Mouse (Mus musculus) forebrain, embryonic 11.5 days (tissue): ENCODE results near the gene Chrna4. TPM values are rescaled to one million over a fixed set of nuclear protein-coding genes. Genes with fewer than 3 reads are reported as not detected.

Experiments
- ATAC-seq: fragments of 200-750 bp; cut with Nextera tagmentation; replicated peaks from 2 replicates; pipeline ENCODE4 v1.8.0; 2017; ENCODE audit warnings: moderate TSS enrichment; ENCODE audit not compliant: low FRiP score
- DNase-seq: peaks from one replicate; pipeline ENCODE4 v3.0.0-alpha.2; 2017; ENCODE audit warnings: low spot score
- H3K27ac ChIP-seq: fragments of 300-500 bp; sonication (generic); 2 replicates; pipeline ENCODE4 v1.5.1; 2014; ENCODE audit warnings: low read depth, low read length
- H3K27me3 ChIP-seq: fragments of 300-500 bp; sonication (generic); 2 replicates; pipeline ENCODE4 v1.6.1; 2014; ENCODE audit warnings: mild to moderate bottlenecking, low read length, mixed read lengths; ENCODE audit not compliant: control insufficient read depth, insufficient read depth
- H3K36me3 ChIP-seq: fragments of 300-500 bp; sonication (generic); 2 replicates; pipeline ENCODE4 v1.6.1; 2014; ENCODE audit warnings: mild to moderate bottlenecking, low read length, moderate library complexity, mixed read lengths; ENCODE audit not compliant: control insufficient read depth, insufficient read depth
- H3K4me1 ChIP-seq: fragments of 300-500 bp; sonication (generic); replicated peaks from 2 replicates; pipeline ENCODE4 v1.6.1; 2014; ENCODE audit warnings: low read length, mixed read lengths; ENCODE audit not compliant: control insufficient read depth, insufficient read depth
- H3K4me2 ChIP-seq: fragments of 300-500 bp; sonication (generic); 2 replicates; pipeline ENCODE4 v1.6.1; 2014; ENCODE audit warnings: low read depth, mild to moderate bottlenecking, low read length, moderate library complexity, mixed read lengths; ENCODE audit not compliant: severe bottlenecking
- H3K4me3 ChIP-seq: fragments of 300-500 bp; sonication (generic); 2 replicates; pipeline ENCODE4 v1.5.1; 2014; ENCODE audit warnings: low read depth, low read length
- H3K9ac ChIP-seq: fragments of 300-500 bp; sonication (generic); 2 replicates; pipeline ENCODE4 v1.6.1; 2014; ENCODE audit warnings: low read length
- H3K9me3 ChIP-seq: fragments of 300-500 bp; sonication (generic); 2 replicates; pipeline ENCODE4 v1.6.1; 2016; ENCODE audit warnings: low read length, mixed read lengths; ENCODE audit not compliant: control insufficient read depth
- WGBS: fragments of 180-500 bp; shearing (Covaris S2); extraction: QIAGEN DNeasy Blood & Tissue Kit; methylation state at CpG from one replicate; pipeline ENCODE4 v1.1.7; 2014; 5-methylcytosine and 5-hydroxymethylcytosine counted together
- polyA plus RNA-seq: library from polyadenylated mRNA; unstranded; fragments of >200 nt; fragmentation: Nextera tagmentation; extraction: Ambion mirVana; gene quantifications from 2 replicates; pipeline ENCODE4 v1.2.1, GENCODE M21; 2014

Chrna4 gene
- polyA plus RNA-seq, 1 experiment from 2014 or later, result 18.7 TPM

- no peak overlapping the region for H3K4me3 ChIP-seq
- no peak overlapping the region for H3K9ac ChIP-seq
- H3K27me3 ChIP-seq, result no peaks in the 10 kb centered on the region
- 80% methylated on average over 4 of the region's 4 CpGs for WGBS
- no peak overlapping the region for H3K4me2 ChIP-seq
- no peaks in the 10 kb centered on the region for H3K36me3 ChIP-seq
- no peak for ATAC-seq
- no peak for DNase-seq
- no peaks in the 10 kb centered on the region for H3K4me1 ChIP-seq
- H3K27ac ChIP-seq, result no peak overlapping the region
- no peaks in the 10 kb centered on the region for H3K9me3 ChIP-seq
Measured at GRCm38 (mm10) chr2:180990347-180990746, 53.0 kb downstream of the Chrna4 start.

GRCm38 (mm10) chr2:180988948-180989347 lies 54.4 kb downstream of the Chrna4 start:
- Histone ChIP-seq H3K4me3 (no peak overlapping the region), H3K4me2 (no peak overlapping the region), H3K27me3 (no peaks in the 10 kb centered on the region), H3K36me3 (no peaks in the 10 kb centered on the region), H3K27ac (no peak overlapping the region), H3K9me3 (no peaks in the 10 kb centered on the region), H3K4me1 (no peaks in the 10 kb centered on the region), H3K9ac (no peak overlapping the region)
- ATAC-seq (no peak), DNase-seq (no peak)
- 87% methylated on average over 1 of the region's 1 CpGs for WGBS

GRCm38 (mm10) chr2:180988347-180988913 lies 54.9 kb downstream of the Chrna4 start:
- H3K4me1 ChIP-seq, result no peaks in the 10 kb centered on the region
- no peak for DNase-seq
- H3K27me3 ChIP-seq, result no peaks in the 10 kb centered on the region
- 82% methylated on average over 3 of the region's 3 CpGs for WGBS
- H3K4me3 ChIP-seq, result no peak overlapping the region
- no peak overlapping the region for H3K4me2 ChIP-seq
- H3K27ac ChIP-seq, result no peak overlapping the region
- no peaks in the 10 kb centered on the region for H3K36me3 ChIP-seq
- ATAC-seq, result no peak
- H3K9ac ChIP-seq, result no peak overlapping the region
- H3K9me3 ChIP-seq, result no peaks in the 10 kb centered on the region

- no peak overlapping the region for H3K4me2 ChIP-seq
- 49% methylated on average over 5 of the region's 5 CpGs for WGBS
- no peak overlapping the region for H3K9ac ChIP-seq
- no peak overlapping the region for H3K27ac ChIP-seq
- no peaks in the 10 kb centered on the region for H3K36me3 ChIP-seq
- DNase-seq, result no peak
- H3K9me3 ChIP-seq, result no peaks in the 10 kb centered on the region
- no peak overlapping the region for H3K4me3 ChIP-seq
- no peaks in the 10 kb centered on the region for H3K4me1 ChIP-seq
- peak; percentile 36; the same call in 1 of the 2 replicates for ATAC-seq
- H3K27me3 ChIP-seq, result no peaks in the 10 kb centered on the region
Measured at GRCm38 (mm10) chr2:180987432-180988030, 55.8 kb downstream of the Chrna4 start.

GRCm38 (mm10) chr2:180987001-180987400 lies 56.3 kb downstream of the Chrna4 start:
- ATAC-seq (no peak), DNase-seq (no peak)
- Histone ChIP-seq H3K4me3 (no peak overlapping the region), H3K27ac (no peak overlapping the region), H3K9me3 (no peaks in the 10 kb centered on the region), H3K4me1 (no peaks in the 10 kb centered on the region), H3K9ac (no peak overlapping the region), H3K36me3 (peaks cover 1% of the 10 kb centered on the region), H3K27me3 (no peaks in the 10 kb centered on the region), H3K4me2 (no peak overlapping the region)
- 85% methylated on average over 1 of the region's 1 CpGs for WGBS

- Histone ChIP-seq H3K36me3 (peaks cover 7% of the 10 kb centered on the region), H3K27ac (no peak within 1 kb of the TSS), H3K27me3 (no peaks in the 10 kb centered on the region), H3K4me3 (no peak within 1 kb of the TSS), H3K4me1 (no peaks in the 10 kb centered on the region), H3K4me2 (no peak within 1 kb of the TSS), H3K9me3 (no peaks in the 10 kb centered on the region), H3K9ac (no peak within 1 kb of the TSS)
- no peak for DNase-seq
- 70% methylated on average over 2 of the region's 2 CpGs for WGBS
- ATAC-seq, result no peak
Measured at GRCm38 (mm10) chr2:180986449-180986848, 56.9 kb downstream of the Chrna4 start, which contains the start of gene Col20a1. Gene Col20a1 (plus strand): TSS chr2:180986535.

- 93% methylated on average over 2 of the region's 2 CpGs for WGBS
- Histone ChIP-seq H3K4me2 (no peak overlapping the region), H3K27ac (no peak overlapping the region), H3K9me3 (no peaks in the 10 kb centered on the region), H3K9ac (no peak overlapping the region), H3K4me3 (no peak overlapping the region), H3K4me1 (no peaks in the 10 kb centered on the region), H3K36me3 (peaks cover 8% of the 10 kb centered on the region), H3K27me3 (no peaks in the 10 kb centered on the region)
- ATAC-seq (no peak), DNase-seq (no peak)
Measured at GRCm38 (mm10) chr2:180985635-180986034, 57.7 kb downstream of the Chrna4 start.

GRCm38 (mm10) chr2:180981133-180981532 lies 62.2 kb downstream of the Chrna4 start:
- DNase-seq (no peak), ATAC-seq (no peak)
- H3K4me3 ChIP-seq, result no peak overlapping the region
- no peak overlapping the region for H3K27ac ChIP-seq
- no peaks in the 10 kb centered on the region for H3K27me3 ChIP-seq
- 83% methylated on average over 6 of the region's 6 CpGs for WGBS
- no peak overlapping the region for H3K9ac ChIP-seq
- H3K4me2 ChIP-seq, result no peak overlapping the region
- no peaks in the 10 kb centered on the region for H3K9me3 ChIP-seq
- H3K4me1 ChIP-seq, result no peaks in the 10 kb centered on the region
- peaks cover 24% of the 10 kb centered on the region for H3K36me3 ChIP-seq
